Mouse (Mus musculus) bone marrow, adult 2 months (tissue): ENCODE measurements at regions not wholly inside any gene's neighbourhood (a gene's known extent, or its start where the extent isn't known, plus 50 kb on each side); places are given as distances from the start of the nearest gene placed in this dataset.

ENCODE experiments used
- CTCF ChIP-seq: fragments of 200-500 bp; IDR thresholded peaks from 2 replicates; pipeline ENCODE4 v1.5.1; 2011; ENCODE audit warnings: low read length, control low read depth; ENCODE audit not compliant: control insufficient read depth, insufficient read depth
- POLR2A ChIP-seq: fragments of 200-500 bp; IDR thresholded peaks from 2 replicates; pipeline ENCODE4 v1.6.1; 2011; ENCODE audit warnings: low read depth, mild to moderate bottlenecking, control low read depth, low read length, borderline replicate concordance; ENCODE audit not compliant: control insufficient read depth

GRCm38 (mm10) chr13:73009547-73010475 is 250.5 kb upstream of the Irx4 start:
- TF ChIP-seq CTCF: no peak
- no peak for TF ChIP-seq POLR2A
